Mouse (Mus musculus): ENCODE data around the gene Gm2075. TPM values are rescaled to one million over a fixed set of nuclear protein-coding genes. Genes with fewer than 3 reads are reported as not detected.
"Not testable (repeated sequence)": the region's sequence is repeated elsewhere in the genome, so short reads cannot be mapped to it uniquely, and the experiment has no call there.

Gm2075 gene
- polyA plus RNA-seq, 1 experiment from 2014 or later = not detected

- not testable (repeated sequence) for ATAC-seq (replicated peaks; ENCODE audit: insufficient number of reproducible peaks, low FRiP score, low TSS enrichment, low read depth); H3K9me3 ChIP-seq (replicated peaks; ENCODE audit: control insufficient read depth, low read length); H3K9ac ChIP-seq (replicated peaks; ENCODE audit: low read length); H3K4me2 ChIP-seq (ENCODE audit: low read depth, low read length); H3K27ac ChIP-seq (replicated peaks; ENCODE audit: low read depth, low read length); H3K36me3 ChIP-seq (replicated peaks; ENCODE audit: control insufficient read depth, insufficient read depth, low read depth, low read length); H3K27me3 ChIP-seq (ENCODE audit: control insufficient read depth, insufficient read depth, low read length); H3K4me1 ChIP-seq (ENCODE audit: control insufficient read depth, insufficient read depth, low read length); DNase-seq (ENCODE audit: low spot score); H3K4me3 ChIP-seq (ENCODE audit: low read depth, low read length)
- 61% methylated on average over 1 of the region's 1 CpGs for WGBS
Measured at GRCm38 (mm10) chr12:88045226-88045625, 33.6 kb downstream of the Gm2075 start.

Other genes starting within 250 kb of the Gm2075 start
- gene Gm21319, start 236.1 kb upstream of the Gm2075 start, polyA plus RNA-seq (2014; fragmentation: Nextera tagmentation; extraction: Ambion mirVana) = not detected in 2 replicates
- not detected in 2 replicates for gene Gm21936, start 216.3 kb upstream of the Gm2075 start, polyA plus RNA-seq (2014; fragmentation: Nextera tagmentation; extraction: Ambion mirVana)
- not detected in 2 replicates for gene BB287469, start 195.3 kb upstream of the Gm2075 start, polyA plus RNA-seq (2014; fragmentation: Nextera tagmentation; extraction: Ambion mirVana)
- not detected in 2 replicates for gene Gm2001, start 169.5 kb upstream of the Gm2075 start, polyA plus RNA-seq (2014; fragmentation: Nextera tagmentation; extraction: Ambion mirVana)
- gene Gm2016, start 137.8 kb upstream of the Gm2075 start, polyA plus RNA-seq (2014; fragmentation: Nextera tagmentation; extraction: Ambion mirVana) = not detected in 2 replicates
- gene Gm2022, start 116.5 kb upstream of the Gm2075 start, polyA plus RNA-seq (2014; fragmentation: Nextera tagmentation; extraction: Ambion mirVana) = not detected in 2 replicates
- gene Gm2035, start 92.0 kb upstream of the Gm2075 start, polyA plus RNA-seq (2014; fragmentation: Nextera tagmentation; extraction: Ambion mirVana) = not detected in 2 replicates
- not detected in 2 replicates for gene Gm2042, start 57.8 kb upstream of the Gm2075 start, polyA plus RNA-seq (2014; fragmentation: Nextera tagmentation; extraction: Ambion mirVana)
- gene Gm6803, start 6.9 kb downstream of the Gm2075 start, polyA plus RNA-seq (2014; fragmentation: Nextera tagmentation; extraction: Ambion mirVana) = not detected in 2 replicates
- not detected in 2 replicates for gene Gm2056, start 15.2 kb downstream of the Gm2075 start, polyA plus RNA-seq (2014; fragmentation: Nextera tagmentation; extraction: Ambion mirVana)
- not detected in 2 replicates for gene Gm16368, start 71.8 kb downstream of the Gm2075 start, polyA plus RNA-seq (2014; fragmentation: Nextera tagmentation; extraction: Ambion mirVana)
- gene Gm10436, start 170.3 kb downstream of the Gm2075 start, polyA plus RNA-seq (2014; fragmentation: Nextera tagmentation; extraction: Ambion mirVana) = not detected in 2 replicates
- gene Gm8332, start 238.3 kb downstream of the Gm2075 start, polyA plus RNA-seq (2014; fragmentation: Nextera tagmentation; extraction: Ambion mirVana) = not detected in 2 replicates

All from embryonic facial prominence, embryonic 11.5 days (tissue).